Mouse (Mus musculus) gastrocnemius, postnatal 4 days (tissue): Measurements from ENCODE around the gene Mpl. TPM values are rescaled to one million over a fixed set of nuclear protein-coding genes. Genes with fewer than 3 reads are reported as not detected.

ENCODE experiments used
- DNase-seq, 2 experiments: peaks; one replicate each; pipeline ENCODE4 v3.0.0; 2021 to 2022; ENCODE audit warnings: low spot score in 2 of 2, mixed read lengths in 2 of 2
- total RNA-seq, 2 experiments: library from RNA; stranded (reverse); gene quantifications; 2 replicates each; pipeline ENCODE4 v1.2.3; 2021

The Mpl gene
- total RNA-seq, 2 experiments from 2014 or later = 0.10 TPM; not detected in 1

DNA sequence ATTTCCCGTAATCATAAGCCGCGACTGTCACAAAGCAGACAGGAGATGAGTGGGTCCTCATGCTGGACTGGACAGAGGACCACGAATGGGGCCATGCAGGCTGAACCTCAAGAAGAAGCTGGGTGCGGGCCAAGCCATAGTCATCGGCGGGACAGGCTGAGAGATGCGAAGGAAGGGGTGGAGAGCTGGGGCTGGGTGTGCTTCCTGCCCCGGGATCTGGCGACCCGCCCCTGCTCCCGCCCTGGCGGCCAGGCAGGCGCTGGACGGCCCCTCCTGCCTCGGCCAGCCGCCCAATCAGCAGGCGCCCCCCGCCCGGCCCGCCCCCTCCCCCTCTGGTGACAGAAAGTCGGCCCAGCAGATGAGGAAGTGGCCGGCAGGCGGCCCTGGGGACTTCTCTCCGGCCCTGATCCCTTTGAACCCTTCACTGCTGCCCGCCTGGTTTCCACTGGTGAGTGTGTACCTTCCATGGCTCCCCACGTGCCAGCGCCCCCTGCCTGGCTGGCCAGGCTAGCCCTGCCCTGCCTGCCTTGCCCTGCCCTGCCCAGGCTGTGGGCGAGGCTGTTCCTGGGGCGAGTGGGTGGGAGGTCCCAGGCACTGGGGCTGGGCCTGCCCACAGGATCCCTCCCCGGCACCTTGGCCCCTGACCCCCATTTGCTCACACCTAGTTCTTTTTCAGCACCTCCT is 29.4 kb downstream of the Mpl start, which contains the start of gene Elovl1:
Gene Elovl1 (plus strand): TSS at position 326 of the 684 bp plus-strand sequence.
- DNase-seq = peak; percentile 91 to 94

DNA sequence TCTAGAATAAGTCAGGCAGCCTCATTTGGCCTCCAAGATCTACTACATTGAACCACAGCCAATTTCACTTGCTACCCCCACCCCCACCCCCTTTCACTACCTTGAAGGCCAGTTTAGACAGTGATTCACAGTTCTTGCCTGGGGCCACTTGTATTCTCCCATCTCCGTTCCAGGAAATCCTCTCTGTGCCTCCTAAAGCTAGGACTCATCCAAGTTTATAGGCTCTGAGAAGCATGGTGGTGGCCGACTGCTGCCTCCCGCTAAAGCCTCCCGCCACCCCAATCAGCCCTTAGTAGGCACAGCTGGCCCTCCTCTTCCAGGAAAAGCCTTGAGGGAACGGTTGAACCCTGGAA is 29.9 kb downstream of the Mpl start:
- no peak for DNase-seq

DNA sequence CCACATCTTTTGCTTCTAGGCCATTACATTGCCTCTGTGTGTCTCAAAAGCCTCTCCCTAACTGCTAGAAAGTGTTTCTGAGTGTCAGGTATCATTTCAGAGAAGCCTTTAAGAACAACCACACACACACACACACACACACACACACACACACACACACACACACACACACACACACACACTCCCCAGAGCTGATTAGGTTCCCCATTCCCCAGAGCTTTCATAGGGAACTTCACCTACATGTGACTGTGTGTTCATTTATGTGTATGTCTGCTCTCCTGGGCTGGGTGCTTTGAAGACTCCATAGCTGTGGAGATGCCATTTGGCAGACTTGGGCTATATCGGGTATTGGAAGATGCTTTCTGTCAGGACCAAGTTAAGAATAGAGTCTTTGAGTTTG is 31.9 kb downstream of the Mpl start:
- DNase-seq = no peak

DNA sequence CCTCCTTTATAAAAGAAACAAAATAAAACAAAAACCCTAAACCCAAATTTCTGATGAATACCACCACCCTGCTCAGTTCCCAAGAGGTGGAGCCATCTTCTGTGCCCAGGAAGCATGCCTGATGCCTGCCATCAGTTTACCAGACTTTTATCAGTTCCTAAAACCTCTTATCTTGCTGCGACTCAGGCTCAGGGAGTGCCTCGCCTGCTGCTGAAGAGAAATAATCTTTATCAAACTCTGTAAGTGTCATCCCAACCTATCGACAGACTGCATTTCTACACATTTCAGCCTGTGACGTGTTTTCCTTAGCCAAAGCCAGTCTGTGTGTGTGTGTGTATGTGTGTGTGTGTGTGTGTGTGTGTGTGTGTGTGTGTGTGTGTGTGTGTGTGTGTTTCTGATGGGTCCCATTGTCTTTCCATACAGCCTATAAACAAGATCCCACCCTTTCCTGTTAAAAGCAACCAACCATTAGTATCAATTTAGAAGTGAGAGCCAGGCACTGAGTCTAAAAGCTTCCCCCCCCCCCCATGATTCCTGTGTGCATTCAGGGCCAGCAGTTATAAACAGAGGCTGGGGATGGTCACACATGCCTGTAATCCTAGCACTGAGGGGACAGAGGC is 32.7 kb downstream of the Mpl start:
- no peak for DNase-seq

DNA sequence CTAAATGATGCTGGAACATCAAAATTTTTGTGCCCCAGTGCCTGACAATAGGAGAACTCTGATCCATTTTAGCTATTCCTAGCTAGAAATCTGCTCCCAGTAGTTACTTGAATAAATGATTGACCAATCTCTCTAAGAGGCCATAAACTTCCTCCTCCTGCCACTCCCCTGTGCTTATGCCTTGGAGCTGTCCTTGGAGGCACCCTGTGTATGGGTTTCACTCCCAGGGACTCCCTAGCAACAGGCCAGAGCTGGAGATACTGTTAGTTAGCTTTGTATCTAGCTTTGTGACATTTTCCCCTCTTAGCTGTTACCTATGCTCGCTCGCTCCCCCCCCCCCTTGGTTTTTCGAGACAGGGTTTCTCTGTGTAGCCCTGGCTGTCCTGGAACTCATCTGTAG is 35.9 kb downstream of the Mpl start:
- no peak for DNase-seq

DNA sequence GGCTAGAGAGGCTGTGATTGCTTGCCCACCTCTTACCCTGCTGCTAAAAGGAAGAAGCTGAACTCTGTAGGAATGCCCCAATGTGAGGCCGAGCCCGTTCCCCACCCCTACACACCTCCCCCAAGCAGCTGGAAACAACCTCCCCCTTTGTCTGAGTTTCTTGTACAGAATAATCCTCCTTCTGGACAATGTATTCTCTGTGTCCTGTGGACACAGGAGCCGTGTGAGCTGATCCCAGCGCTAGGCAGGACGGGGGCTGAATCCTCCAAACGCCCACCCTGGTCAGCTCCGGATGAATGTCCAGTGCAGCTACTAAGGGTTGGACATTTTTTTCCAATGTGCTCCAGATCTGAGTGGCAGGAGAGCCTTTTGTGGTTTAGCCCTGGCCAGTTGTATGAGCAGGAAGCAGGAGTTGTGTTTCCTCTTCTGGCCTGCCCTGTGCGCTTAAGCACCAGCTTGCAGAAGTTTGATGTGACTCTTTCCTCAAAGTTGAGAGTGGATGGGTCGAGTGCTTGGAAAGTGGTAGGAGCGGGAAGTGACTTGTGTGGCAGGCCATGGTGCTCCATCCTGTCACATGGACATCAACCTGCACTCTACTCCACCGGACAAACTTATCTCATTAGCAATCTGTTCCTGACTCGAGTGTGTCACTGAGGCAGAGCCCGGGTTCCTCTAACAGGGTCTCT is 40.1 kb downstream of the Mpl start:
- DNase-seq = no peak

DNA sequence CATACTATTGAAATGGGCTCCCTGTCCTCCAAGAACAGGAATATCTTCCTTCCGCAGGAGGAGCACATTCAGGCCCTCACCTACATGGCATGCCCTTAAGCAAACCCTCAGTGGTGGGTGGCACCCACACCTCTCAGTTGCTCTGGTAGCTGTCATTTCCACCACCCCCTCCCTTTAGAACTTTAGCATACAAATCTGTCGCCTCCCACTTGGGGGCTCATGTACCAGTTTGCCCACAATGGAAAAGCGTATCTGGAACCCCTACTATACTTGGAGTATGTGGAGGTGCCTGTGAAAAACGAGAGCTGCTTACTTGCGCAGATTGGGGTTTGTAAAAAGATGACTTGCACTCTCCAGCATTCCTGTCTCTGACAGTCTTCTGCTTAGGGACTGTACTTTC is 41.0 kb downstream of the Mpl start:
- DNase-seq = no peak

DNA sequence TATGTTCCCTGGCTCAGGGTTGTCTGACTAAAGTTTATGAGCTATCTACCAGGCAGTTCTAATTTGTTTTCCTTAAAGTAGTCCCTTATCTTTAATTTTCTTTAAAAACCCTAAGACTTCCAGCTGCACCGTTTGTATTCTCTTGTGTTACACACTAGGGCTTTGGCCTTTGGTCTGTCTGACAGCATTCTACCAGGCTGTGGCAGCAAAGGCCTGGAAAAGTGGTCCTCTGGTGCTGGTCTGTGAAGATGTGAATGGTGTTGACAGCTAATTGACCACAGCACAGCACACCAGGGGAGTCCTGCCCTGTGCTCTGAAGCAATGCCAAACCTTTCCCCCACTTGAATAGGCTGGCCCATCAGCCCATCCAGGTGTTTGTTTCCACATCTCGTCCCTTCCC is 41.5 kb downstream of the Mpl start:
- DNase-seq = no peak

DNA sequence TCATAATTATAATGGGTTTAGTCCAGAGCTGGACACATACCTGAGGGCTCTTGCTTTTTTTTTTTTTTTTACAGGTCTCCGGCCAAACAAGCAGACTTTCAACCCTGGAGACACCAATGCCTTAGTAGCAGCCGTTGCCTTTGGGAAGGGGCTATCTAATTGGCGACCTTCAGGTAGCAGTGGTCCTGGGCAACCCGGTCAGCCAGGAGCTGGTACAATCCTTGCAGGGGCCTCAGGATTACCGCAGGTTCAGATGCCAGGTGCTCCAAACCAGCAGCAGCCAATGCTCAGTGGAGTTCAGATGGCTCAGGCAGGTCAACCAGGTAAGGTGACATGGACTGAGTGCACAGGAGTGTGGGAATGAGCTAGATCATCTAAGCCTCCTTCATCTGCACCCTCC is 43.8 kb downstream of the Mpl start:
- DNase-seq = no peak

DNA sequence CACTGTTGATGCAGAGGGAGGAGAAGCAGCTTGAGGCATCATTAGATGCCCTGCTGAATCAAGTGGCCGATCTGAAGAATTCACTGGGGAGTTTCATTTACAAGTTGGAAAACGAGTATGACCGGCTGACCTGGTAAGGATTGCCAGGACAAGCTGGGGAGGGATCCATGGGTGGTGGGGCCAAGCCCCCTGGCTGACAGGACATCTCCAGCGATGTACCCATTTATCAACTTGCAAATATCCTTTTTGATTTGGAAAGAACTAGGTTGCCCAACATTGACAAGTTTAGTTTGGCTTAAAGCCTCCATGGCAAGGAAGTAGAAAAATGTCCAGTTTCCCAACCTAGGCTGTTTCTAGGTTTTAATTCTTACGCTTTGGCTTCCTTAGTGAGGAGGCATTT is 46.4 kb downstream of the Mpl start:
- no peak for DNase-seq

DNA sequence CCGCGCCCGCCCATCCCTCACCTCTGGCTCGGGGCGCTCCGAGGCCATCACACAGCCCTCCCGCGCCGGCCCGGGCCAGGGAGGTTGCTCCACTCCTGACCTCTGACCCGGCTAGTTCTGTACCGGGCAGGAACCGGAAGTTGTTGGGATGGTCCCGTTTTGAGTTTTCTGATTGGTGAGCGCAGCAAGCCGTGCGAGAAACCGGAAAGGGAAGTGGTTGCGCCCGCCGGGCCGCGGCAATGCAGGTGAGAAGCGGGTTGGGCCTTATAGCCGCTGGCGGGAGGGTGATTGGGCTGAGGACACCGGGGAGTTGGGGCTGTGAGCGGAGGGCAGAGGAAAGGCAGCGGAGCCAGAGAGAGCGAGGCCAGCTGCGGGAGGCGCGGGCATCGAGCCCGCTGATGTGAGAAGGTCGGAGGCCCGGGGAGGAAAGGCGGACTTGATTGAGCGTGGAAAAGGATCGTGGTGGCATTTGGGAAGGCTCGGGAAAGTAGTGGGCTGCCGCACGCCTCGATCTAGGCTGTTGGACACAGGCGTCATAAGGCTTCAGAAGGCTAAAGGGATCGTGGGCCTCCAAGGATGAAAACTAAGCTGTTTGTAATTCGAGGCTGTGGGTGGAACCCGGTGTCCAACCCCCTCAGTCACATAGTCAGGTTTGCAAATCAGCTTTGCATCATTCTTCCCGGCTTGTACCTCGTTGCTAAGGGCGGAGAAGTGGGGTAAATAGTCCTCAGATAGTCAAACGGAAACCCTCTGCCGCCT is 48.0 kb downstream of the Mpl start, which contains the start of the genes Szt2 and Med8:
Gene Szt2 (minus strand): TSS at position 132 of the 759 bp plus-strand sequence.
Gene Med8 (plus strand): TSS at position 196 of the 759 bp plus-strand sequence.
- peak; percentile 68 to 88 for DNase-seq

DNA sequence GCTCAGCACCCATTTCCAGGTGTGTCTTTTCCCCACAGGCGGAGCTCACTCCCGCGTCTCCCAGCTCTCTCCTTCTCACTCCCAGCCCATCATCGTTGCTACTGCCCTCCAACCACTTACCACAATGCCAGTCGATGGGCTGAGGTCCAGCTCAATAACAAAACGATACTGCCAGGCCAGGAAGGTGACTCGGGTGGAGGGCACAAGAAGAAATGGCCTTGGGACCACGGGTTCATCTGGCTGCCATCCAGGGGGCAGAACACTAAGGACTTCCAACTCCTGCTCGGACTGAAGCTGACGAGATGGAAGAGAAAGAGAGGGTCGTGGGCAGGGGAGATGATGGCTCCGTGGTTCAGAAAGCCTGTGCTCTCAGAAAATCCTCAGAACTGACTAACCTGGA is 54.6 kb downstream of the Mpl start:
- DNase-seq = no peak

DNA sequence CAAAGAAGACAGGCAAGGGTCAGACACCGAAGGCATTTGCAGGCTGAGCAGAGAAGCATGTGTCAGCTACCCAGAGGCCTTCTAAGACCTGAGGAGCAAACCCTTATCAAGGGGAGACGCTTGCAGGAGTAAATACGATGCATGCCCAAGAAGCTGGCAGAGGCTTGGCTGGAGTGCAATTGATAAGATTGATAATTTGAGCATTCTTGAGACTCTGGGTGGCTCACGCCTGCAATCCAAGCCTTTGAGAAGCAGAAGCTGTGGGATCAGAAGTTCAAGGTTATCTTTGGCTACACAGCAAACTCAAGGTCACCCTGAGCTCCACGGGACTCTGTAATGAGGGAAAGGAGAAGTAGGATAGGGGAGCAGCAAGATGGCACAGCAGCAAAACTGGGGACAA is 55.4 kb downstream of the Mpl start:
- DNase-seq = no peak

DNA sequence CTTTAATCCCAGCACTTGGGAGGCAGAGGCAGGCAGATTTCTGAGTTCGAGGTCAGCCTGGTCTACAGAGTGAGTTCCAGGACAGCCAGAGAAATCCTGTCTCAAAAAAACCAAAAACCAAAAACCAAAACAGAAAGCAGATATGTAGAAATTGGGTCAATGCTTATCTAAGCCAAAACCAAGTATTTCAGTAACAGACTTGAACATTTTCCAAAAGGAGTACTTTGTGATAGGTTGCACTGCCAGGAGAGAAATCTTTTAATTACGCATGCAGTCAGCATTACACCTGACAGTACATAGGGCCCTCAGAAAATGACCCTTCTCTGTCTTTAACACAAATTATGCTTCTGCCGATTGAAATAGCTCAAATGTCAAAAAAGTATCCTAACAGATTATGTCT is 55.9 kb downstream of the Mpl start:
- no peak for DNase-seq

DNA sequence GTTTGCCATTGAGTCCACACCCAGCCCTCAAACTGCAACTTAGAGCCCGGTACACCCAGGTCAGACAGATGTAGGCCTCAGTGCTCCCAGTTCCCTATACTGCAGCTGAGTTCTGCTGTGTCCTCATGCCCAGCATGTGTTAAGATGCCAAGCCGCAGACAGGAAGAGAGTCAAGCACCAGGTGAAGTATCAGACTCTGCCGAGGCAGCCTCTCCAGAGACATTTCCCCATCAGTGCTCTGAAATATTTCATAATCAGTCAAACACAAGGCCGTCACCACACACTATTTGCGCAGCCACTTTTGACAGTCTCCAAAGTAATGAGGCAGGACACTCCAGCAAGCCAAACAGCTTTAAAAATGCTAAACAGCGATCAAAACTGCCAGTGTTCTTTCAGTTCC is 58.9 kb downstream of the Mpl start:
- DNase-seq = no peak

DNA sequence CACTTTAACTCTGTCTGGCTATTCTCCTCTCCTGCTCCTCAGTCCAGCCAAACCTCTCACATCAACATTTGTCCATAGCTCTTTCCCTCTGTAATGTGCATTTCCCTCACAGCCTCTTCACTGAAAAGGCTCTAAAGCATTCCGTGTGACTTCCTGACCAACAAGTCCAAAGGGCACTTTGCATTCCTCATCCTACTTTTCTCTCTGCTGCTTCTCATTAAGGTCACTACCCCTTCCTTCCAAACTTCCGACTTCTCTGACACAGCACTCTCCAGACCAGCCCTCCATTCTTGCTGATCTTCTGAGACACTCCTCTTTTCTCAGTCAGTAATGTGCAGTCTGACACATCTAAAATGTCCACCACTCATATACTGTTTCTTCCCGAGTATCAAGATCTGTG is 60.9 kb downstream of the Mpl start:
- DNase-seq = no peak

DNA sequence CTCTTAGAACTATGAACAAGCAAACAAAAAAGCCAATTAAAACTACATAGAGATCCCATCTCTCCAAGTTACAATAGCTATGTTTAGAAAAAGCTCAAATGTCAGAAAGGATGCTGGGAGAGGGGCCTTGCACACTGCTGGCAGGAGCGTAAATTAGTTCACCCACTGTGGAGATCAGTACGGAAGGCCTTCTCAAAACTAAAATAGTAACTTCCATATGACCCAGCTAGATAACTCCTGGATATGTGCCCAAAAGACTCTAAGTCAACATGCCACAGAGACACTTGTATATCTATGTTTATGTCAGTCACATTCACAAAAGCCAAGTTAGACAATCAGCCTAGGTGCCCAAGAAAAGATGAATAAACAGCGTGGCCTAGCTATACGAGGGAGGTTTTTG is 62.0 kb downstream of the Mpl start:
- no peak for DNase-seq

DNA sequence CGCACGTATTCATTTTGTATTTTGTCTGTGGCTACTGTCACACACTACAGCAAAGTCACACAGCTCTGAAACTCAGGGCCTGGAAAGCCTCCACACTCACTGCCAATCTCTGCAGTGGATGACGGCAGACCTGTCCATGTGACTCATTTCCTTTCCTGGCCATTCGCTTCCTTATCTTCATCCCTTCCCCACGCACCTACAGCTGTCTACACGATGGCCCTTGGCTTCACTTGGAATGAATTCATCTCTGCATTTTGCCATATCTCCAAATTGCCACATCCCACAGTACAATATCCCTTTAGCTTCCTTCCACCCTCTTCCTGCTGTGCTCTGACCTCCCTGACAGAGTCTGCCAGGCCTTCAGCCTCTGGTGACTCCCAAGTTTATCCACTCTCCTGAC is 62.8 kb downstream of the Mpl start:
- no peak for DNase-seq
